Mouse (Mus musculus): ENCODE results near the gene Olfr1454. TPM values are rescaled to one million over a fixed set of nuclear protein-coding genes. Genes with fewer than 3 reads are reported as not detected.

Gene Olfr1454
- polyA plus RNA-seq (2012; rRNA removed): not detected in 2 replicates

GRCm38 (mm10) chr19:13060310-13060709, at the start of gene Olfr1454:
Olfr1454 (plus strand) TSS chr19:13060610.

GRCm38 (mm10) chr19:13028227-13028626, 32.2 kb upstream of the Olfr1454 start, which contains the start of gene Olfr1453:
Olfr1453 (minus strand) TSS chr19:13028327.

GRCm38 (mm10) chr19:13097791-13098190, 37.4 kb downstream of the Olfr1454 start, which contains the start of gene Olfr1457:
Olfr1457 (minus strand) TSS chr19:13097891.

GRCm38 (mm10) chr19:13106675-13107074, 46.3 kb downstream of the Olfr1454 start, which contains the start of gene Olfr1458:
Olfr1458 (minus strand) TSS chr19:13106775.

Other genes starting within 250 kb of the Olfr1454 start
- not detected in 2 replicates for gene Gm5244, start 213.9 kb upstream of the Olfr1454 start, polyA plus RNA-seq (2012; rRNA removed)
- gene Olfr1444, start 203.3 kb upstream of the Olfr1454 start, polyA plus RNA-seq (2012; rRNA removed): not detected in 2 replicates
- not detected in 2 replicates for gene Olfr1445, start 176.8 kb upstream of the Olfr1454 start, polyA plus RNA-seq (2012; rRNA removed)
- not detected in 2 replicates for gene Olfr1446, start 167.1 kb upstream of the Olfr1454 start, polyA plus RNA-seq (2012; rRNA removed)
- gene Olfr1447, start 156.9 kb upstream of the Olfr1454 start, polyA plus RNA-seq (2012; rRNA removed): not detected in 2 replicates
- gene Olfr1448, start 136.2 kb upstream of the Olfr1454 start, polyA plus RNA-seq (2012; rRNA removed): not detected in 2 replicates
- gene Olfr1449, start 129.8 kb upstream of the Olfr1454 start, polyA plus RNA-seq (2012; rRNA removed): not detected in 2 replicates
- not detected in 2 replicates for gene Olfr1450, start 110.4 kb upstream of the Olfr1454 start, polyA plus RNA-seq (2012; rRNA removed)
- not detected in 2 replicates for gene Olfr1451, start 65.6 kb upstream of the Olfr1454 start, polyA plus RNA-seq (2012; rRNA removed)
- gene Olfr1453, start 32.3 kb upstream of the Olfr1454 start, polyA plus RNA-seq (2012; rRNA removed): not detected in 2 replicates
- gene Olfr1457, start 37.3 kb downstream of the Olfr1454 start, polyA plus RNA-seq (2012; rRNA removed): not detected in 2 replicates
- not detected in 2 replicates for gene Olfr1458, start 46.2 kb downstream of the Olfr1454 start, polyA plus RNA-seq (2012; rRNA removed)
- not detected in 2 replicates for gene Olfr1459, start 88.9 kb downstream of the Olfr1454 start, polyA plus RNA-seq (2012; rRNA removed)
- gene Olfr1461, start 102.4 kb downstream of the Olfr1454 start, polyA plus RNA-seq (2012; rRNA removed): not detected in 2 replicates
- gene Olfr1462, start 125.1 kb downstream of the Olfr1454 start, polyA plus RNA-seq (2012; rRNA removed): not detected in 2 replicates
- gene Olfr1463, start 170.7 kb downstream of the Olfr1454 start, polyA plus RNA-seq (2012; rRNA removed): not detected in 2 replicates

Data from ovary, adult 2 months (tissue).